8 mouse cellular contexts compared by ENCODE assay signal in the genomic region with DNA sequence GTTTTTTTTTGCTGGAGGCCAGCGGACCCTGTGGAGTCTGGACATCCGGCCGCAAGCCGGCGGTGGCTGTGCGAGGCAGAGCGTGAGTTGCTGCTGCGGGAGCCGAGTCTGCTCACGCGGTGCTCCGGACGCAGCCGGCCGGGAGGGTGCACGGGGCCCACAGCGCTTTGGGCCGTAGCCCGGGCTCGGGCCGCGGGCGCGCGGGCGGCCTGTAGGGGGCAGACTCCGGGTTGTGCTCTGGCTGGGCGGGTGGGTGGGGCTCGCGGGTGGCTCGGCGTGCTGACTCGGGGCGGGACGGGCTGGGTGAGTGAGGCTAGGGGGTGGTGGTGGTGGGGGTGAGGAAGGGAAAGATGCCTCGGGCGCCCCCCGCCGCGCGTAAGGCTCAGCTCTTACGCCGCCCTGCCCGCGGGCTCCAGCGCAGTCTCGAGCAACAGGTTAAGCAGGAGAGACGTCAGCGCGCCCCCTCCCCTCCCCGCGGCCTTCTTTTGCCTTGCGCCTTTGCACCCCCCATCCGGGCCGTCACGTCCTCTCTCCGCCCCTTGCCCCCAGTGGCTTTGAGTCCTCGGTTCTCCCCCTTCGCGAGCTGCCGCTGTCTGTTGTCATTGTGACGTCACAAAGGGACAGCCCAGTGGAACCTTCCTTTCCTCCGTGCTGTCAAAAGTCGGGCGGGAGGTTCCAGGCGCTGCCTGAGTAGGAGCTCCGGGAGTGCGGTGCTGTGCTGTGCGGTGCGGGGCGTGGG. TPM values are rescaled to one million over a fixed set of nuclear protein-coding genes. Genes with fewer than 3 reads are reported as not detected.
A peak's percentile ranks its signal among the peaks of the same experiment; 100 is the strongest.
DNase-seq lines count a peak whose midpoint lies in the region; ATAC-seq lines count a peak whose summit lies in the region.

No protein-coding gene starts in this region.

- peak overlapping the region; percentile 60 for H3K27ac ChIP-seq in hindbrain, embryonic 11.5 days (ENCODE audit: low read depth, low read length)

- no peaks in the 10 kb centered on the region for H3K27me3 ChIP-seq in hindbrain, embryonic 11.5 days (ENCODE audit: control insufficient read depth, insufficient read depth, low read length)

- peak; percentile 91 for DNase-seq in NIH3T3 (ENCODE audit: low read depth)
- DNase-seq in cerebellum, adult 9-11 months, result peak; percentile 85
- DNase-seq in frontal cortex, adult 2 months (ENCODE audit: extremely low spot score in 1 of 2, low spot score in 1 of 2), result peak; percentile 45 to 75
- DNase-seq in hindbrain, embryonic 11.5 days (ENCODE audit: low spot score), result peak; percentile 85
- DNase-seq in layer of hippocampus, postnatal 36 days, result peak; percentile 69 to 78
- DNase-seq in lung, postnatal 36 days, result peak; percentile 93
- DNase-seq in retina, embryonic 14.5 days (ENCODE audit: low spot score), result peak; percentile 79
- DNase-seq in thymus, postnatal 4 days, result peak; percentile 96

- ATAC-seq in hindbrain, embryonic 11.5 days (ENCODE audit: low FRiP score), result peak; percentile 58

- H3K4me3 ChIP-seq in hindbrain, embryonic 11.5 days (ENCODE audit: low read depth, low read length), result peak overlapping the region; percentile 70

- H3K4me2 ChIP-seq in hindbrain, embryonic 11.5 days (replicated peaks; ENCODE audit: low read depth, low read length), result peak overlapping the region; percentile 78

- 0% methylated on average over 44 of the region's 71 CpGs for WGBS in hindbrain, embryonic 11.5 days

- 0 out of 2 replicates have a peak, but pooled peaks cover 3% of the 10 kb centered on the region for H3K4me1 ChIP-seq in hindbrain, embryonic 11.5 days (replicated peaks; ENCODE audit: control insufficient read depth, insufficient read depth, low read length)

- H3K9me3 ChIP-seq in hindbrain, embryonic 11.5 days (ENCODE audit: control insufficient read depth, low read length), result no peaks in the 10 kb centered on the region

- no peaks in the 10 kb centered on the region for H3K36me3 ChIP-seq in hindbrain, embryonic 11.5 days (ENCODE audit: control insufficient read depth, insufficient read depth, low read length)

- peak overlapping the region; percentile 78 for H3K9ac ChIP-seq in hindbrain, embryonic 11.5 days (ENCODE audit: low read depth, low read length)

RNA-seq across cellular contexts. Expression of gene Jarid2, which starts 4.3 kb away (rescaled TPM):
- 25.2 and 27.7 TPM in 2 replicates for polyA plus RNA-seq in frontal cortex, adult 2 months (2012; rRNA removed)
- polyA plus RNA-seq in hindbrain, embryonic 11.5 days (2014; fragmentation: Nextera tagmentation; extraction: Ambion mirVana), result 44.1 and 45.9 TPM in 2 replicates
- 10 to 100 TPM; 29.8 to 34.0 TPM for total RNA-seq in layer of hippocampus, postnatal 36 days (2021)

Comparison
In these comparisons a context has a peak if more than half of its experiments do, and no peak if none do; other contexts are left out.
1. Peak in every context shown above with its lines: DNase-seq, ATAC-seq, H3K4me3 ChIP-seq and H3K27ac ChIP-seq.